Mouse (Mus musculus): ENCODE measurements around the gene Fbxo45. TPM values are rescaled to one million over a fixed set of nuclear protein-coding genes. Genes with fewer than 3 reads are reported as not detected.

The Fbxo45 gene
- total RNA-seq (2014; rRNA removed) = 29.1 and 30.6 TPM in 2 replicates
- 16.0 and 16.3 TPM in 2 replicates for polyA plus RNA-seq (2015; fragmentation: Nextera tagmentation; extraction: Ambion mirVana)

DNA sequence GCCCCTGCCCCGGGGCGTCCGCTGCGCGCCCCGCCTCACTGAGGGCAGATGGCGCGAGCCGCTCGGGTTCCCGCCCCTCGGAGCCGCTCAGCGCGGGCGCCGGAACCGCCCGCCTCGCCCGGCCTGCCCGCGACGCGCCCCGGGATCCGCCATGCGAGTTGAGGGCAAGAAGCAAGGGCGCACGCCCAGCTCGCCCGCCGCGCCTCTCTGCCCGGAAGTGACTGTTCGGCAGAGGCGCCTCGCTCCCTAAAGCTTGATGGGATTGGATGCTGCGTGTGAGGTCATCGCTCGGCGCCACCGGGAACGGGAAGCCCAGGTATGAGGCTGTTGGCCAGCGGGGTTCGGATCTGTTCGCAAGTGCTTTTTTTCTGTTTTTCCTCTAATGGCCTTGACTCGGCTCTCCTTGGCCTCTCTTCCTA, at the start of gene Fbxo45, which contains the start of gene Wdr53:
Fbxo45 (minus strand) TSS at position 207 of the 419 bp plus-strand sequence.
Wdr53 (plus strand) TSS at position 276 of the 419 bp plus-strand sequence.
- Histone ChIP-seq H3K9me3 (ENCODE audit: low read length) (no peaks in the 10 kb centered on the region), H3K36me3 (ENCODE audit: insufficient read depth, low read length) (no peaks in the 10 kb centered on the region), H3K4me2 (ENCODE audit: low read depth, low read length) (peak within 1 kb of the TSS; percentile 81), H3K9ac (replicated peaks; ENCODE audit: low read length) (peak within 1 kb of the TSS; percentile 91), H3K4me1 (ENCODE audit: insufficient read depth, low read length) (peaks cover 7% of the 10 kb centered on the region), H3K27me3 (ENCODE audit: insufficient read depth, low read length) (no peaks in the 10 kb centered on the region), H3K27ac (peak within 1 kb of the TSS; percentile 91), H3K4me3 (ENCODE audit: low read length) (peak within 1 kb of the TSS; percentile 91)
- WGBS = 0% methylated on average over 47 of the region's 48 CpGs
- ATAC-seq (peak; percentile 100), DNase-seq (ENCODE audit: low spot score) (peak; percentile 97)
- no peak for TF ChIP-seq CTCF (IDR thresholded peaks at IDR 0.05; ENCODE audit: low read depth)

GRCm38 (mm10) chr16:32291821-32292220, 44.9 kb upstream of the Fbxo45 start:
- H3K9me3 ChIP-seq (ENCODE audit: low read length) = no peaks in the 10 kb centered on the region
- H3K27me3 ChIP-seq (ENCODE audit: insufficient read depth, low read length) = no peaks in the 10 kb centered on the region
- H3K27ac ChIP-seq = no peak overlapping the region
- no peak overlapping the region for H3K9ac ChIP-seq (replicated peaks; ENCODE audit: low read length)
- H3K36me3 ChIP-seq (ENCODE audit: insufficient read depth, low read length) = peaks cover 34% of the 10 kb centered on the region
- H3K4me1 ChIP-seq (ENCODE audit: insufficient read depth, low read length) = no peaks in the 10 kb centered on the region
- H3K4me2 ChIP-seq (ENCODE audit: low read depth, low read length) = no peak overlapping the region
- ATAC-seq (no peak), DNase-seq (ENCODE audit: low spot score) (no peak)
- no peak for TF ChIP-seq CTCF (IDR thresholded peaks at IDR 0.05; ENCODE audit: low read depth)
- WGBS = 91% methylated on average over 4 of the region's 4 CpGs
- no peak overlapping the region for H3K4me3 ChIP-seq (ENCODE audit: low read length)

DNA sequence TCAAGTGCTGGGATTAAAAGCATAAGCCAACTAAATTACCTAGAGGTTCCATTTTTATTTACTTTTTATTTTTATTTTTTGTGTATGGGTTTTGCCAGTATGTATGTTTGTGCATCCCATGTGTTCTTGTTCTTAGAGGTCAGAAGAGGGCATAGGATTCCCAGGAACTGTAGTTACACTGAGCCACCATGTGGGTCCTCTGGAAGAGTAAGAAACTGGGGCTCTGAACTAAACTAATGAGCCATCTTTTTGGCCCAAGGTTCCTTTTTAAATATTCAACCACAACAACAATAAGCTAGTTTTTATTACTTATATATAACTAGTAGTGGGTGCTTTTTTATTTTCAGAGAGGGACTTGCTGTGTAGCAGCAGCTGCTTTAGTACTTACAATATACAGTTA, 35.6 kb upstream of the Fbxo45 start:
- no peak overlapping the region for H3K27ac ChIP-seq
- no peak overlapping the region for H3K4me3 ChIP-seq (ENCODE audit: low read length)
- H3K9ac ChIP-seq (replicated peaks; ENCODE audit: low read length) = no peak overlapping the region
- peaks cover 2% of the 10 kb centered on the region; the same call in 1 of the 2 replicates for H3K4me1 ChIP-seq (ENCODE audit: insufficient read depth, low read length)
- H3K27me3 ChIP-seq (ENCODE audit: insufficient read depth, low read length) = no peaks in the 10 kb centered on the region
- 0 out of 2 replicates have a peak, but pooled peaks have one; percentile 12 for TF ChIP-seq CTCF (IDR thresholded peaks at IDR 0.05; ENCODE audit: low read depth)
- ATAC-seq (no peak), DNase-seq (ENCODE audit: low spot score) (no peak)
- H3K36me3 ChIP-seq (ENCODE audit: insufficient read depth, low read length) = peaks cover 24% of the 10 kb centered on the region; the same call in 1 of the 2 replicates
- no peaks in the 10 kb centered on the region for H3K9me3 ChIP-seq (ENCODE audit: low read length)
- no peak overlapping the region for H3K4me2 ChIP-seq (ENCODE audit: low read depth, low read length)

- no peak overlapping the region for H3K4me3 ChIP-seq (ENCODE audit: low read length)
- DNase-seq (ENCODE audit: low spot score) = no peak
- H3K4me1 ChIP-seq (ENCODE audit: insufficient read depth, low read length) = peaks cover 7% of the 10 kb centered on the region; the same call in 1 of the 2 replicates
- no peak overlapping the region; the same call in 1 of the 2 replicates for H3K9ac ChIP-seq (replicated peaks; ENCODE audit: low read length)
- ATAC-seq = no peak
- H3K4me2 ChIP-seq (ENCODE audit: low read depth, low read length) = peak overlapping the region; percentile 72
- H3K27ac ChIP-seq = no peak overlapping the region
- TF ChIP-seq CTCF (IDR thresholded peaks at IDR 0.05; ENCODE audit: low read depth) = no peak
- H3K9me3 ChIP-seq (ENCODE audit: low read length) = no peaks in the 10 kb centered on the region
- H3K27me3 ChIP-seq (ENCODE audit: insufficient read depth, low read length) = no peaks in the 10 kb centered on the region
- WGBS = 83% methylated on average over 8 of the region's 8 CpGs
- peaks cover 21% of the 10 kb centered on the region; the same call in 1 of the 2 replicates for H3K36me3 ChIP-seq (ENCODE audit: insufficient read depth, low read length)
These were observed 33.3 kb upstream of the Fbxo45 start for GRCm38 (mm10) chr16:32280211-32280610.

DNA sequence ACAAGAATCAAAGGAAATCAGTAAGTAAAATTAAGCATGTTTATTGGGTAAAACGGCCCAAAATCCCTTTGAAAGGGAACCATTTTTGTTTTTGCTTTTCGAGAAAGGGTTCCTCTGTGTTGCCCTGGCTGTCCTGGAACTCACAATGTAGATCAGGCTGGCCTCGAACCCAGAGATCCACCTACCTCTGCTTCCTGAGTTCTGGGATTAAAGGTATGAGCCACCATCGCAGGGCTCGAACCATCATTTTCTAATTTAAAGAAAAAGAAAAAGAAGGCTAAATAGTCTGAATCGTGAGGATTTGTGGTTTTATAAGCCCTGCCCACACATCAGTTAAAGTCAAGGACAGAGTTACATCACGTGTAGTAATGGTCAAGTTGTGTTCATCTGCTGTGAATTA, 31.4 kb upstream of the Fbxo45 start:
- peak overlapping the region; percentile 94 for H3K9ac ChIP-seq (replicated peaks; ENCODE audit: low read length)
- WGBS = 48% methylated on average over 7 of the region's 7 CpGs
- peaks cover 4% of the 10 kb centered on the region; the same call in 1 of the 2 replicates for H3K36me3 ChIP-seq (ENCODE audit: insufficient read depth, low read length)
- H3K4me2 ChIP-seq (ENCODE audit: low read depth, low read length) = peak overlapping the region; percentile 72
- no peak for TF ChIP-seq CTCF (IDR thresholded peaks at IDR 0.05; ENCODE audit: low read depth)
- peak overlapping the region; percentile 90 for H3K4me3 ChIP-seq (ENCODE audit: low read length)
- H3K27ac ChIP-seq = peak overlapping the region; percentile 96
- ATAC-seq (no peak), DNase-seq (ENCODE audit: low spot score) (peak; percentile 2)
- no peaks in the 10 kb centered on the region for H3K27me3 ChIP-seq (ENCODE audit: insufficient read depth, low read length)
- H3K4me1 ChIP-seq (ENCODE audit: insufficient read depth, low read length) = peaks cover 7% of the 10 kb centered on the region; the same call in 1 of the 2 replicates
- no peaks in the 10 kb centered on the region for H3K9me3 ChIP-seq (ENCODE audit: low read length)

GRCm38 (mm10) chr16:32277308-32278256, 30.6 kb upstream of the Fbxo45 start, which contains the start of gene Rnf168:
Gene Rnf168 (plus strand): TSS chr16:32277459.
- TF ChIP-seq CTCF (IDR thresholded peaks at IDR 0.05; ENCODE audit: low read depth) = no peak
- peak; percentile 95 for ATAC-seq
- WGBS = under 1% methylated on average over 73 of the region's 75 CpGs

More at GRCm38 (mm10) chr16:32277308-32278256, 30.6 kb upstream of the Fbxo45 start, which contains the start of gene Rnf168:
- Histone ChIP-seq H3K4me3 (ENCODE audit: low read length) (peak within 1 kb of the TSS; percentile 90), H3K27me3 (ENCODE audit: insufficient read depth, low read length) (no peaks in the 10 kb centered on the region), H3K9me3 (ENCODE audit: low read length) (no peaks in the 10 kb centered on the region), H3K27ac (peak within 1 kb of the TSS; percentile 96), H3K9ac (replicated peaks; ENCODE audit: low read length) (peak within 1 kb of the TSS; percentile 94), H3K4me1 (ENCODE audit: insufficient read depth, low read length) (peaks cover 7% of the 10 kb centered on the region; the same call in 1 of the 2 replicates), H3K4me2 (ENCODE audit: low read depth, low read length) (peak within 1 kb of the TSS; percentile 72), H3K36me3 (ENCODE audit: insufficient read depth, low read length) (no peaks in the 10 kb centered on the region)
- peak; percentile 94 for DNase-seq (ENCODE audit: low spot score)

Data from hindbrain, postnatal 0 days (tissue).